Mouse (Mus musculus) midbrain, embryonic 11.5 days (tissue): ENCODE measurements around the gene Smo. TPM values are rescaled to one million over a fixed set of nuclear protein-coding genes. Genes with fewer than 3 reads are reported as not detected.

Source experiments
- ATAC-seq: fragments of 200-750 bp; cut with Nextera tagmentation; 2 replicates; pipeline ENCODE4 v1.8.0; 2017; ENCODE audit warnings: moderate TSS enrichment, moderate library complexity; ENCODE audit not compliant: low FRiP score
- DNase-seq: peaks from one replicate; pipeline ENCODE4 v3.0.0; 2015; ENCODE audit warnings: low spot score; ENCODE audit errors: missing footprints
- H3K27ac ChIP-seq: fragments of 300-500 bp; sonication (generic); 2 replicates; pipeline ENCODE4 v1.5.1; 2014; ENCODE audit warnings: low read depth, low read length
- H3K27me3 ChIP-seq: fragments of 300-500 bp; sonication (generic); 2 replicates; pipeline ENCODE4 v1.6.1; 2014; ENCODE audit warnings: mild to moderate bottlenecking, low read length, moderate library complexity, mixed read lengths; ENCODE audit not compliant: control insufficient read depth, insufficient read depth
- H3K36me3 ChIP-seq: fragments of 300-500 bp; sonication (generic); 2 replicates; pipeline ENCODE4 v1.6.1; 2014; ENCODE audit warnings: mild to moderate bottlenecking, low read length, moderate library complexity, mixed read lengths; ENCODE audit not compliant: control insufficient read depth, insufficient read depth
- H3K4me1 ChIP-seq: fragments of 300-500 bp; sonication (generic); 2 replicates; pipeline ENCODE4 v1.6.1; 2014; ENCODE audit warnings: low read length; ENCODE audit not compliant: control insufficient read depth, insufficient read depth
- H3K4me2 ChIP-seq: fragments of 300-500 bp; sonication (generic); 2 replicates; pipeline ENCODE4 v1.6.1; 2014; ENCODE audit warnings: mild to moderate bottlenecking, moderate library complexity
- H3K4me3 ChIP-seq: fragments of 300-500 bp; sonication (generic); 2 replicates; pipeline ENCODE4 v1.5.1; 2014; ENCODE audit warnings: low read depth, low read length
- H3K9ac ChIP-seq: fragments of 300-500 bp; sonication (generic); 2 replicates; pipeline ENCODE4 v1.6.1; 2014; ENCODE audit warnings: low read length
- H3K9me3 ChIP-seq: fragments of 300-500 bp; sonication (generic); 2 replicates; pipeline ENCODE4 v1.6.1; 2016; ENCODE audit warnings: low read length; ENCODE audit not compliant: control insufficient read depth
- WGBS: fragments of 180-500 bp; shearing (Covaris S2); extraction: QIAGEN DNeasy Blood & Tissue Kit; methylation state at CpG from one replicate; pipeline ENCODE4 v1.1.7; 2014; 5-methylcytosine and 5-hydroxymethylcytosine counted together
- polyA plus RNA-seq: library from polyadenylated mRNA; unstranded; fragments of >200 nt; fragmentation: Nextera tagmentation; extraction: Ambion mirVana; gene quantifications from 2 replicates; pipeline ENCODE4 v1.2.1, GENCODE M21; 2014

Smo gene
- polyA plus RNA-seq, 1 experiment from 2014 or later: 44.5 TPM

DNA sequence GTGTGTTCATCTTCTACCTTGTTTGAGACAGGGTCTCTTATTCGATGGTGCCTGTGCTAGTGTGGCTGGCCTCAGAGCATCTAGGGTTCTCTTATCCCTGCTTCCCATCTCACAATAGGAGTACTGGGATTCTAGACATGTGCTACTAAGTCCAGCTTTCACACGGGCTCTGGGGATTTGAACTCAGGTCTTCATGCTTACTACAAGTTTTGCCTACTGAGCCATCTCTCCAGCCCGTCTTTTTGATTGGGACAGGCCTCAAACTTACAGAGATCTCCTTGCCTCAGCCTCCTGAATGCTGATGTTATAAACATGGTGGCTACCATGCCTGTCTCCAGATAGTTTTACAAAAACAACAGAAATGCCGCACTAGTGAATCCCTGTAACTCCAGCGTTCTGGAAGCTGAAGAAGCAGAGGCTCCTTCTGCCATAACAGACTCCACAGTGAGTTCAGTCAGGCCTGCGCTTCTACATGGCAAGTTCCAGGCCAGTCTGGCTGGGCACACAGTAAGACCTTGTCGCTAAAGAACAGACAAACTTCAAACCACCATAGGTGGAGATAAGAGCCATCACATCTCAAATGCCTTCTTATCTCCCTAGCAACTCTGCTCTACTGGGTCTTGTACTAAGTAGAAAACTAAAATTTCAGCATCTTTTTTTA, 36.1 kb upstream of the Smo start:
- ATAC-seq (no peak), DNase-seq (no peak)
- Histone ChIP-seq H3K4me1 (peaks cover 6% of the 10 kb centered on the region), H3K36me3 (no peaks in the 10 kb centered on the region), H3K4me2 (no peak overlapping the region), H3K27me3 (no peaks in the 10 kb centered on the region), H3K4me3 (no peak overlapping the region), H3K9ac (no peak overlapping the region), H3K27ac (no peak overlapping the region), H3K9me3 (no peaks in the 10 kb centered on the region)
- 90% methylated on average over 7 of the region's 7 CpGs for WGBS

DNA sequence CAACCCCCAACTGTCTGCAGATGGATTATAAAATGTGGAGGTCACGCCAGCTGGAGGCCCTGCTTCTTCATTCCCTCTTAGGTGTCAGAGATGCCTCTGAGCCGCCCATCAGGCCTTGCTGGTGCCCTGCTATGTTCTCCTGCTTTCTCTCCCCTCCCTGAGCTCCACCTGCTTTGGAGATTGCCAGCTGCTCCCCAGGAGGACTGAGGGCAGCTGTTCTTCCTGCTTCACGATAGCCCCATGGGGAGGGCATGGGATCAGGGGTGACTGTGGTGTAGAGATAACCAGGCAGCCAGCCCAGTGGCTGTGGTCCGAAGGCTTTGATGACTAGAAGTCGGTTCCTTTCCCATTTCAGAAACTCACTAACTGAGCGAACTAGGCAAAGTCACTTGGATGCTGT, 34.3 kb upstream of the Smo start:
- DNase-seq (no peak), ATAC-seq (no peak)
- no peaks in the 10 kb centered on the region for H3K27me3 ChIP-seq
- no peak overlapping the region for H3K4me3 ChIP-seq
- no peaks in the 10 kb centered on the region for H3K4me1 ChIP-seq
- no peak overlapping the region for H3K27ac ChIP-seq
- 70% methylated on average over 6 of the region's 6 CpGs for WGBS
- H3K4me2 ChIP-seq: no peak overlapping the region
- H3K36me3 ChIP-seq: no peaks in the 10 kb centered on the region
- no peaks in the 10 kb centered on the region for H3K9me3 ChIP-seq
- H3K9ac ChIP-seq: no peak overlapping the region

- ATAC-seq: no peak
- H3K27ac ChIP-seq: no peak overlapping the region
Measured at GRCm38 (mm10) chr6:29702126-29702525, 33.2 kb upstream of the Smo start.

GRCm38 (mm10) chr6:29704143-29704542, 31.2 kb upstream of the Smo start:
- DNase-seq: no peak
- no peak overlapping the region for H3K4me2 ChIP-seq
- no peaks in the 10 kb centered on the region for H3K36me3 ChIP-seq
- no peak for ATAC-seq
- no peak overlapping the region for H3K4me3 ChIP-seq
- H3K4me1 ChIP-seq: peaks cover 19% of the 10 kb centered on the region
- 94% methylated on average over 5 of the region's 5 CpGs for WGBS
- H3K27ac ChIP-seq: no peak overlapping the region
- H3K9me3 ChIP-seq: no peaks in the 10 kb centered on the region
- H3K9ac ChIP-seq: no peak overlapping the region
- H3K27me3 ChIP-seq: no peaks in the 10 kb centered on the region

More at GRCm38 (mm10) chr6:29702126-29702525, 33.2 kb upstream of the Smo start:
- H3K9ac ChIP-seq: no peak overlapping the region
- DNase-seq: no peak
- H3K4me2 ChIP-seq: no peak overlapping the region
- H3K4me1 ChIP-seq: peaks cover 4% of the 10 kb centered on the region
- no peaks in the 10 kb centered on the region for H3K27me3 ChIP-seq
- no peaks in the 10 kb centered on the region for H3K36me3 ChIP-seq
- H3K9me3 ChIP-seq: no peaks in the 10 kb centered on the region
- WGBS: 87% methylated on average over 3 of the region's 3 CpGs
- H3K4me3 ChIP-seq: no peak overlapping the region

DNA sequence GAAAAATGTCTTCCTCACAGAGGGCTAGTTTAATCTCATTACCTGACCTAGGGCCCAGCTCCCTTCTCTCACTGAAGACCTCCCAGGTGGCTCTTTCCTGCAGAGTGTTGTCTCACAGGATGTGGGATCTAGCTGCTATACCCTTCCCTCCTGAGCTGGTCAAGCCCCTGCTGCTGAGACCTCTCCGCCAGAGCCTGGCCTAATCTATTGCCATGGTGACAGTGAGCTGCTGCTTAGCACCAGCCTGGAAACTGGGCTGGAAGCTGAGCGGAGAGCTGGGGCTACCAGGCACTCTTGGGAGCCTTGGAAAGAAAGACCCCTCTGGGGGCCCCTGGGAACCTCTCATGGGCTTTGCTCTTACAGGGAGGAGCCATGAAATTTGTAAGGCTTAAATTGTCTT, 27.4 kb upstream of the Smo start:
- H3K27me3 ChIP-seq: no peaks in the 10 kb centered on the region
- H3K4me3 ChIP-seq: no peak overlapping the region
- no peaks in the 10 kb centered on the region for H3K9me3 ChIP-seq
- H3K4me2 ChIP-seq: no peak overlapping the region
- H3K36me3 ChIP-seq: no peaks in the 10 kb centered on the region
- ATAC-seq (peak; percentile 91), DNase-seq (peak; percentile 93)
- peaks cover 19% of the 10 kb centered on the region for H3K4me1 ChIP-seq
- 0% methylated on average over 2 of the region's 2 CpGs for WGBS
- H3K9ac ChIP-seq: no peak overlapping the region
- no peak overlapping the region for H3K27ac ChIP-seq

DNA sequence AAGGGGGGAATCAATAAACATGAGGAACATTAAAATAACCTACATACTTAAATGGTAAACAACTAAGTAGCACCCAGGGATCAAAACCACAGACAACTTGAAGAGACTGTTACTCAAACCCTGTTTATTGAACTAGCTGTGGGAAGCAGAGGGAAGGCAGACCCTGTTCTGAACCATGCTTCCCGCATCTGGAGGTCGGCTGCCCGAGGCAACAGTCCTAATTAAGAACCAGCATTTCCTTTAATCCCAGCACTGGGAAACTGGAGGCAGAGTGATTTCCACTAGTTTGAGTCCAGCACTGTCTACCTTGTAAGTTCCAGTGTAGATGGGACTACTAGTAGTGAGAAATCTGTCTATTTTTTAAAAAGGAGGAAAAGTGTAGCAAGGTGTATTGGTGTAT, 24.0 kb upstream of the Smo start:
- Histone ChIP-seq H3K4me3 (no peak overlapping the region), H3K9ac (no peak overlapping the region), H3K27ac (no peak overlapping the region), H3K4me1 (peaks cover 19% of the 10 kb centered on the region), H3K36me3 (no peaks in the 10 kb centered on the region), H3K9me3 (no peaks in the 10 kb centered on the region), H3K27me3 (no peaks in the 10 kb centered on the region), H3K4me2 (no peak overlapping the region)
- 69% methylated on average over 3 of the region's 3 CpGs for WGBS
- ATAC-seq: no peak
- DNase-seq: peak; percentile 77

DNA sequence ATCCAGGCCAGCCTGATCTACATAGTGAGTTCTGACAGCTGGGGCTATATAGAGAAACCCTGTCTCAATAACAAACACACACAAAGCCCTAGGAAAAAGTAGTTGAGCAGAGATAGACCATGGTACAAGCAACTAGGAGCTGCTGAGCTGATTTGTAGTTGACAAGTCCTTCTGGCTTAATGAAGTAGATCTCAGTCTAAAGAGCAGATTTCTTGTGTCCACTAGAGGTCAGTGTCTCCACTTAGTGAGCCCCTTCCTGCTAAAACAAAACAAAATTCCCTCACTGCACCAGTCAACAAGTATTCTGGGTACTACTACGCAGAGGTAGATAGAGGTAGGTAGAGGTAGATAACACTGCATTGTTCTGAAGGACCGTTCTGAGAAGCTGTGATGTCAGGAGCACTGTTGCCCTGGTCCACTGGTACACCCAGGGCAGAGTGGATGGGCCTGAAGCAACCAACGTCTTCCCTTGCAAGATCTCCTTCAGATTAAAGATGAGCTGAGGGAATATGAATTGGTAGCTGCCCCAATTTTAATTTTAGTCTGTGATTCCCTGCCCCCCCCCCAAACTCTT, 23.2 kb upstream of the Smo start:
- H3K27ac ChIP-seq: no peak overlapping the region
- no peaks in the 10 kb centered on the region for H3K9me3 ChIP-seq
- no peaks in the 10 kb centered on the region for H3K36me3 ChIP-seq
- 52% methylated on average over 3 of the region's 3 CpGs for WGBS
- no peak overlapping the region for H3K9ac ChIP-seq
- no peaks in the 10 kb centered on the region for H3K27me3 ChIP-seq
- DNase-seq: peak; percentile 90
- ATAC-seq: peak; percentile 56
- peaks cover 16% of the 10 kb centered on the region for H3K4me1 ChIP-seq
- no peak overlapping the region for H3K4me3 ChIP-seq
- no peak overlapping the region for H3K4me2 ChIP-seq

DNA sequence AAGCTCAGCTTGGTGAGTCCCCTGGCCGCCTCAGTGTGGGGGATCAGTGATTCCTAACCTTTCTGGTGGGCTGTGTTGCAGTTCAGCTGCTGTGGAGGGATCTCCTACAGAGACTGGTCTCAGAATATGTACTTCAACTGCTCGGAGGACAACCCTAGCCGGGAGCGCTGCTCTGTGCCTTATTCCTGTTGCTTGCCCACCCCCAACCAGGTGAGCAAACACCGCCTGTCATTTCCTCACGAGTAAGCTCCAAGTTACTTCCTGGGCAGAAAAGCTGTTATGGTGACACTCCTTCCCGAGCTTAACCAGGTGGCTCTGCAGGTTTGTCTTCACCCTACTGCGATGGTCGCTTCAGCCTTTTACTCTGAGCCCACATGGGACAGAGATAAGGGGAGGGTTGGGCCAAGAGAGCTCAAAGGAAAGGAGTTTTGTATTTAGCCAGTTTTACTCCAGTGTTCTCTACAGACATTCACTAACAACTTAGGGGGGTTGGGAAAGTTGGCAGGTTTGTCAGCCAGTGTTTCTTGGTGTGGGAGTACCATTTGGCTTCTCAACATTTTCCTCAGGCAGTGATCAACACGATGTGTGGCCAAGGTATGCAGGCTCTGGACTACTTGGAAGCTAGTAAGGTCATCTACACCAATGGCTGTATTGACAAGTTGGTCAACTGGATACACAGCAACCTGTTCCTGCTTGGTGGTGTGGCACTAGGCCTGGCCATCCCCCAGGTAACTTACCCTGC, 18.5 kb upstream of the Smo start:
- Histone ChIP-seq H3K4me2 (no peak overlapping the region), H3K36me3 (no peaks in the 10 kb centered on the region), H3K9me3 (no peaks in the 10 kb centered on the region), H3K27ac (no peak overlapping the region), H3K9ac (no peak overlapping the region), H3K27me3 (0 out of 2 replicates have a peak, but pooled peaks cover 2% of the 10 kb centered on the region), H3K4me3 (no peak overlapping the region), H3K4me1 (peaks cover 20% of the 10 kb centered on the region)
- ATAC-seq (no peak), DNase-seq (no peak)
- 74% methylated on average over 10 of the region's 10 CpGs for WGBS

GRCm38 (mm10) chr6:29717541-29717940, 17.8 kb upstream of the Smo start:
- Histone ChIP-seq H3K9ac (no peak overlapping the region), H3K9me3 (no peaks in the 10 kb centered on the region), H3K4me3 (no peak overlapping the region), H3K36me3 (no peaks in the 10 kb centered on the region), H3K4me1 (peaks cover 20% of the 10 kb centered on the region), H3K27ac (no peak overlapping the region), H3K27me3 (0 out of 2 replicates have a peak, but pooled peaks cover 2% of the 10 kb centered on the region), H3K4me2 (no peak overlapping the region)
- WGBS: 53% methylated on average over 10 of the region's 10 CpGs
- no peak for ATAC-seq
- DNase-seq: no peak
